Mouse (Mus musculus) layer of hippocampus, postnatal 25 days (tissue): Measurements from ENCODE around the gene Ntf3. TPM values are rescaled to one million over a fixed set of nuclear protein-coding genes. Genes with fewer than 3 reads are reported as not detected.

Experiments
- DNase-seq, 2 experiments: peaks; one replicate each; pipeline ENCODE4 v3.0.0; 2022; ENCODE audit warnings: mixed read lengths in 2 of 2, low spot score in 1 of 2; ENCODE audit errors: extremely low spot score in 1 of 2
- total RNA-seq, 2 experiments: library from RNA; stranded (reverse); gene quantifications; 2 replicates each; pipeline ENCODE4 v1.2.3; 2021

The Ntf3 gene
- total RNA-seq: 10 to 100 TPM; 13.2 to 14.0 TPM

DNA sequence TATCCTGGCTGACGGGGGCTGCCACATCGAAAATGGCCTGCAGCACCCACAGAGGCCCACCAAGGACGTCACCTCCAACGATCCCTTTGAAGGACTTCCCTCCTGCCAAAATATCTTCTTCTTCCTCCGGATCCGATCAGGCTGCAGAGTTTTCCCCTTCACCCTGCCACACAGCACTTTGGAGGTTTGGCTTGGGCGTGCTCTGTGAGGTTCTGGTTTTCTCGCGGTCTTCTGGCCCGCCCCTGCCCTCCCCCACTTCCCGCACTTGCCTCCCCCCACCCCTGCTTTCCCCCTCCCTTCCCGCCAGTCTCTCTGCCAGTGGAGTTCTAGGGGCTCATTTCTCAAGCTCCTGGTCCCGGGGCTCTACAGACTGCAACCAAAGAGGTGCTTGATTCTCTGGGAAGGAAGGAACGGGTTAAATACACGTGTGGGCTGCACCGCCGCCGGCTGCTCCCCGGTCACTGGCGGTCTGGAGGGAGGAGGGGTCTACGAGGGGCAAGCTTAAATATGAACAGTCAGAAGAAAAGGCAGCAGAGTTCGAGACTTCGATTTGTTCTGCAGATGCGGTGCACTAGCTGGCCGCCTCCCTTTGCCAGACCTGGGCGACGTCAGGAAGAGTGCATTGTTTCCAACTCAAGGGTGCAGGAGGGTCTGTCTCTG is at the start of gene Ntf3:
TSS of gene Ntf3 (minus strand) at position 363 of the 660 bp plus-strand sequence.
- no peak for DNase-seq

DNA sequence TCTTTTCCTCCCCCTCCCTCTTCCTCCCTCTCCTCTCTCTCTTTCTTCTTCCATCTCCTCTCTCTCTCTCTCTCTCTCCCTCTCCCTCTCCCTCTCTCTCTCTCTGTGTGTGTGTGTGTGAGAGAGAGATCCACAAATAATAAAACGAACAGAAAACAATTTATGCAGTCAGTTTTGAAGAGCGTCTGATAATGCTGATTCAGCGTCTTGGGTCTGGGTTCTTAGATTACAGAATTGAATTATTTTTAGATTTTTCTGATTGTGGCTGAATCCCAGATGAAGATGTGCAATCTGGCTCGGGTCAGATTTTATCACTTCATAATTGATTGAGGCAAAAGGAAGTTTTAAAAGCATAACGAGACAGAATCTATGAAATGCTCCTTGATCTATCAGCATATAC is 46.6 kb upstream of the Ntf3 start:
- DNase-seq: no peak

DNA sequence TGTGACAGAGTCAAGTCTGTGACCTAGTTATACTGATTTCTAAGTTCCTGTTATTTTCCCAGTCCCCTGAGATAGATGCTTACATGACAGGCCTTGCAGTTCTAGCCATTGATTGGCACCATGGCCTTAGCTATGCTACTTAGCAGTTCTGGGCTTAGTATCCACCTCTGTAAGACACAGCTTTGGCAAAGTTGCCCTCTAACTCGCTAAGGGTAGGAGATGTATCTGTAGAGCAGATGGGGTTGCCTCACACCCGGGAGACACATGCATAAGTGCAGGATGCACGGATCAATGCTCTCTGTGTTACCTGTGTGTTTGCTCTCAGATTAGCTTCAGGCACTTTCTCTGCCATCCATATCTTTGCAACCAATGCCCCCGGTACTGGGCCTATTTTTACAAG is 36.7 kb upstream of the Ntf3 start:
- no peak for DNase-seq

DNA sequence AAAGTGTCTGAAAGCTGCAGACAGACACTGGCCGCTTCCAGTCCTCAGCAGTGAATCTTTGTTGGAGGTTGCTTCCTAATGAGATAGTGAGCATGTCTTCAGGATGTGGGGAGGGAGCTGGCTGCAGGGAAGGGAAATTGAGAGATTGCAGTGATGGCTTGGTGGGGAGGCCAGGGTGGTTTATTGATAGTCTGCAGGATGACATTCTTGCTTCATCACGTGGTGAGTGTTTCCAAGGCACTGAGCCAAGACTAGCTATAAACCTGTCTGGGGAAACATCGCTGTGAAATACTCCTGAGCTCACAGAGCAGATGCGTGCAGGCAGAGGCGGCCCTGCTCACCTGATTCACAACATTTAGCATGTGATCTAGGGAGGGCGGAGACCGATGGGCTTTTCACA is 36.2 kb upstream of the Ntf3 start:
- DNase-seq: no peak

DNA sequence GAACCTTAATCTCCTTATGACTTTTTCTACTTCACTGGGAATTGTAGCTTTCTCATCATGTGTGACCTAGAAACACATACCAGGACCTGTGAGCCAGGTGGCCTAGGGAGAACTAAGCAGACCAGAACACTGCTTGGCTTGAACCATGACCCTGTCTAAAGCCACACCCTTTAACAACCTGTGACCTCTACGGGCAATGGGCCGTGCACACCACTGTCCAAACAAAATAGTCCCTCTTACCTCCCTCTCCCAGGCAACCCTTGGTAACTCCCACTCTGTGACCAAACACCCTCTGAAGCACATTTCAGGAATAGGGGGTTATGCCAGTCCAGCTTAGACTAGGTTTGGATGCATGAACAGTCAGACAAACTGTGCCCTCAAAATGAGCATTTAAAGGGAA is 35.0 kb upstream of the Ntf3 start:
- no peak for DNase-seq

DNA sequence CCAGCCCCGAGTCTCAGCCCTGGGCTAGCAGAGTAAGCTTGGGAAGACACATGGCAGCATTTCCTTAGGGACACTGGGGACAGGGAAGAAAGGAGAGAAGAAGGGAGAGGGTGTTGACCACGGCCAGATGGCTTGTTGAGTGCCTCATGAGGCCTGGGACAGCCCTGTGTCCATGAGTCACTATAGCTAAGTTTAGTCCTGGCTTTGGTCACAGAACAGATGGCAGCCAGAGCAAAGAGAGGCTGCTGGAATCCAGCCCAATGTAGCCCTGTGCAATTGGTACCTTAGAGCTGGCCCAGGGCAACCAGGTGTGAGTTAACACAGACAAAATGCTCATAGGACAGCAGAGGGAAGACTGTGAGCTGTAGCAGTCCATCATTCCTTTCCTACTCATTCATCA is 33.2 kb upstream of the Ntf3 start:
- no peak for DNase-seq

DNA sequence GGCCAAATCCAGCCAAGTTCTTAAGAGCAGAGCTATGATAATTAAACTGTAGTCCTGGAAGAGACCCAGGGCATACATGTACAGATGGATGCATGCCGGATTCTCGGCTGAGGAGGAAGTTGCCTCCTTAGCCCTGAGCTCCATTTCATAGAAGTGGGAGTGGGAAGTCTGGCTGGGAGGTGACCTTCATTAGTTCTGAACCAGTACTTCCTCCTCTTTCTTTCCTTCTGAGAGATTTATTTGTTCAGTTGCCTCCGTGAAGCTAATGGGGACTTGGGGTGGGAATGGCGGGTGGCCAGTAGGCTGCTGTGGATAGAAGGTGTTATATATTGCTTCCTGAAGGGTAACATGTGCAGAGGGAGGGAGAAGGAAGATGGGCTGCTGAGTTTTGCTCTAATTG is 28.1 kb upstream of the Ntf3 start:
- no peak for DNase-seq

DNA sequence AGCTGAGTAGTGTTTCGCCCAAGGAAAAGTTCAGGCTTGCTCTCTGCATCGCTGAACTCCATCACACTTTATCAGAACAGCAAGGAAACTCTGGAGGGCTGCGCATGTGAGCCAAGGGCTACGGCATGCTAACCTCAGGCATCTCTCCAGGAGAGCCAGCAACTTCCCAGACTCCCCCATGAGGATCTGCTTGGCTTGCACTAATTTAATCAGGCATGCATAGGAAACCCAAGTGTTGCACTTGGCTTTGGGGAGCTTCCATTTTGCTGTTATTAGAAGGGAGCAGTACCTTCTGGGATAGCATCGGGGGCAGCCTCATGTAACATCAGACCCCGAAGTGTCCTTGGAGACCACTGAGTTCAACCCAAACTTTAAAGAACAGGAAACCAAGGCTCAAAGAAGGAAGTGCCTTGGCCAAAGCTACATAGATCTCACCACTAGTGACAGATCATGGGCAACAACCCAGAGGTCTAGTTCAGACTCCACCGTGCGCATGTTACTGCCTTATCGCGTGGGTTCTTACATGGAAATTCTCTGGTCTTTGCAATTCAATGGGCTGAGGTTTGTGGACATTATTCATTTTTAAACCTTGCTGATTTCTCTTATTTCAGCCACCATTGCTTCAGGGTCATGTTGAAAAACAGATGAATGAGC is 23.6 kb upstream of the Ntf3 start:
- DNase-seq: no peak

DNA sequence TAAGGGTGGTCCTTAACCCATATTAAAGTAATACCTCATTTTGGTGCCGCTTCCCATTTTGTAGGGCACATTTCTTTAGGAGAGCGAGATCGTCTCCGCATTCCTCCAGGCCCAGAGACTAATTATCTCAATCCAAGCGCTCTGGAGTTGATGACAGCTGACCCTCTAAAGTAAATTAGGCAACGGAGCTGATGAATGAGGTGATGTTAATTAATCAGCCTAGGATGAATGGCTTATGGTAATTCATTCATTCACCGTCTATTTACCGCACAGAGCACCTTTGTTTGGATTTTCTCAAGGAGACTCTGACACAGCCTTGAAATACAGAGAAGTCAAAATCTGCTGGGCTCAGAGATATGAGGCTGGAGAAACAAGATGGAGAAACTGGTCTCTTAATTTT is 20.7 kb upstream of the Ntf3 start:
- no peak for DNase-seq

DNA sequence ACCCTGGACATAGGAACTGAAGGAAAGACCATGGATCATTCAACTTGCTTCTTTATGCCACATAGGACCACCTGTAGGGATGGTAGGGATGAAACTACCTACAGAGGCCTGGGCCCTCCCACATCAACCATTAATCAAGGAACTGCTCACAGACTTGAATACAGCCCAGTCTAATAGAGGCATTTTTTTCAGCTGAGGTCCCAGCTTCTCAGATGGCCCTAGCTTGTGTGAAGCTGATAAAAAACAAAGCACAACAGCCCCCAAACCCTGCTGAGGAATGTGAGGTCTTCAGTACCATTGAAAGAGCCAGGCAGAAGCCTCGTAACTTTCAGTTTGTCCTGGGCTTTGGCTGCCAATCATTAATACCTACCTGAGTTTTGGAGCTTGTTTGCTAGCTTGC is 19.4 kb upstream of the Ntf3 start:
- no peak for DNase-seq

DNA sequence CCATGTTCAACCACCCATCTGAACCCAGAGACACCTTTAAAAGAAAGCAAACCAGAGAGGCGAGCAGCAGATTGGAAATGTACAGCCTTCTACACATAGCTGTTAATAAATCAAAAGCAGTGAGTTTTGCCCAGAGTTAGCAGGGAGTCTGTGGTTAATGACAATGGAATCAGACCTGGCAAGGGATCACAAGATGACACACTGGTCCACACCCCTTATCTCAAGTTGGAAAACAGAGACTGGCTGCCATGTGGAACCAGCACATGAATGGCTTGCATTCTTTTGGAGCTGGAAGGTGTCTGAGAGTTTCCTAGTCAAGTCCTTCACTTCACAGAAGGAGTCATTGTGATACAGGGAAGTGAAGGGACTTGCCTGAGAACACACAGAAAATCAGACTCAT is 5.4 kb upstream of the Ntf3 start:
- DNase-seq: no peak

DNA sequence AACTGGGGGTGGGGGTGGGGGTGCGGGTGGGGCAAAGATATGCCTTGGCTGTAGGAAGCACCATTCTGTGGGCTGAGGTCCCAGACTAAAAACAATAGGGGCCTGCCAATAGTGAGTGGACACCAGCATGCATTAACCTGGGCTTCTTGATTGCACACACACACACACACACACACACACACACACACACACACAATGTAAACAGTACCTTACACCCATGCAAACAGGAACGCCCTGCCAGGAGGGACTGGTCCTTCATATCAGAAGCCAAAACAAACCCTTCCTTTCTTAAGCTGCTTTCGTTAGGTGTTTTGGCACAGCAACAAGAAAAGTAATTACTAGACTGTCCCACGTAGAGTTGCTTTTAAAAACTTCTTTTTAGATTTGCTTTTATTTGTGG is 4.1 kb upstream of the Ntf3 start:
- DNase-seq: no peak

DNA sequence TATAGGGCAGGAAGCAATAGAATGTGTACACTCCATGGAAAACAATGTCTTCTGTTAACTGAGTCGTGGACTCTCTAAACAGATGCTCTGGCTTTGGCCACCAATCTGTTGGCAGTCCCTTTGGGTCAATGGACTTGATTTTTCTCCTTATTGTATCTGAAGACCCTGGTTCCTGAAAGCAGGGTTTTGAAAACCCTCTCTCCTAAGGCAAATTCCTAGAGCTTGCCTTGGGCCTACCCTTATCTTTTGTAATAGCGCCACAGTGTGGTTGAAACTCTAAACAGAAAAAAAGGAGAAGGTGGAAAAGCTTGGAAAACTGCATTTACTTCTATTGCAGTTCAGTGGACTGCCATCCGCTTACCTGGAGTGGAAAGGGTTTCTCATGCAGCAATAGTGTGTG is 1.0 kb upstream of the Ntf3 start:
- peak in 1 of 2 experiments; percentile 12 for DNase-seq

DNA sequence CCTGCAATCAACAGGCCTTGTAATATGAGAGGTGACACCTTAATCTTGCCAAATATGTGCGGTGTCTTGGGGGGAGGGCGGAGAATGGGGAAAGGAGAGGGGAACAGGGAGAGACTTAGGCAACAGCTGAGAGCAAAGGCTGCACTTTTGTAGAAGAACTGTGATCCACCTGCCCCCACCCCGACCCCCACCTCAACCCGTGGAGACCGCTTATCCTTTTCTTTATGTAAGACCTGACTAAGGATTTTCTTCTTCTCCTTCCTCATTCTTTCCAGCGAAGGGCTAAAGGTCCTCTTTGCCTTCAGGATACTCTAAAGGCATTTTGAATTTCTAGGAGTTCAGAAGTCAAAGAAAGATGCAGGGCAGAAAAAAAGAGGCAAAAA is 489 bp upstream of the Ntf3 start:
- DNase-seq: no peak

DNA sequence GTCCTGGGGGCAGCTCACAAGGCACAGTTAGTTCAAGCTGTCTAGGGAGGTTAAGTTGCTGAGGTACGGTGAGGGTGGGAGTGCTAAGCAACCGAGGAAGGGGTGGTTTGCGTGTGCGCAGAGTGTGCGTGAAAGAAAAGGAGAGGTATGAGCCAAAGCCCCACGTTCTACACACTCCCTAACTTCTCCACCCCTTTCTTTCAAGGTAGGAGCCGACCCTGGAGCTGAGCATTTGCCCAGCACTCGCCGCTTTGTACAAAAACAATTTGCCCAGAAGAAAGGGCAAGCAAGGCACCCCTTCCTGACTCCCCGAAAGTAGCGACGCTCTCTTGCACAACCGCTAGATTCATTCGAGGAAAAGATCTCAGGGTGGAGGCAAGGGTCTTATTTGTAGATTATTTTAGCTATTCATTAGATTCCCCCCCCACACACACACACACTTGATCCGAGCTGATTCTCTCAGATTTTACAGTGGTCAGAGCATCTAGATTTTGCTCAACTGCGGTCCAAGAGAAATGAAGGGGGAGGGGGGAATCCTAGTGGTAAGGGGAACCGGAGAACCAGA is 1.0 kb downstream of the Ntf3 start:
- no peak for DNase-seq

DNA sequence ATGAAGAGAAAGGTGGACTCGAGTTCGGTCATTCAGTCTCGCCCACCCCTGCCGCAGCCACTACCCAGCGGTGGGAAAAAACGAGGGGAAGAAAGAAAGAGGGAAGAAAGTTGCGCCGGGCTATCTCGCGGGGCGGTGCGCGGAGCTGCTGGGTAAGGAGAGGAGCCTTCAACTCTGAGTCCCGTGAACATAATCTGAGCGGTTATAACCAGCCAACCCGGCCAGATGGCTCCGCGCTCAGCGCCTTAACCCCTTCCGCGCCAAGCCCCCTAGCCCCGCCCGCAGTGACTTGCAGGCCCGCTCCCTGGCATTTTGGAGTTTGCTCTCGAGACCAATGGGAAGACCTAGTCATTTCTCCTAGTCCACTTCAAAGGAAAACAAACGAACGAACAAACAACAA is 1.9 kb downstream of the Ntf3 start:
- peak in 1 of 2 experiments; percentile 25 for DNase-seq

DNA sequence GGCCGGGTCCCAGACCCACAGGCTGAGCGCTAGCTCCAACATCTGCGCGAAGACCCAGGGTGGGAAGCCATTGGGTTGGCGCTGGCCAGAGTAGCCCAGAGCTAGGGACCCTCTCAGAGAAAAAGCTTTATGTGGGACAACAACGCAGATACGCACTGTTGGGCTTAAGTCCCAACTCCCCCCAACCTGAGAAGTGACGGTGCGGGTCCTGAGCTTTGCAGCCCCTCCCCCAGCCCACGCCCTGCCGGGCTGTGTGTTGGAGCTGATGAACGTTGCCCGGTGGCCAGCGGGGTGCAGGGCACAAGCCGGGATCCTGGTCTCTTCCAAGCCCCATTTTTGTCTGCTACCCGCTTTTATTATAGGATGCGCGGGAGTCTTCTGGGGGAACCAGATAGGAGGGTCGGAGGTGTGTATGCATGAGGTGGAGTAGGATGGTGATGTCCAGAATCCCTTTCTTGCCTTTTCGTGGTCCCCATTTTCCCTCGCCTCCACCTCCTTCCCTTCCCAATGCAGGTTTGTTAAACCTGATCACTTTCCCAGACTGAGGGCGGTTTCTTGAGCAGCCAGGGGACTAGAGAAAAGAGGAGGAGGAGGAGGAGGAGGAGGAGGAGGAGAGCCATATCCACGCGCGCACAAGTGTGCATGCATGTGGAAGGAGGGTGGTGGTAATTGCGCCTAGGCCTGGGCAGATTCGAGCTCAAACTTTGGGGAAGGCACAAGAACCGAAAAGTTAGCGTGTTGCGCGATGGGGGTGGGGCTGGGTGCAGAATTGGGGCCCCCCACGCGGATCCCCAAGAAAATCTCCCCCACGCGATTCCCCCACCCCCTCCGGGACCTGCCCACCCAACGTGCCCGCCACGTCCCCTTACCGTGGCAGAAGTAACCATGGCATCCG is 2.6 kb downstream of the Ntf3 start:
- DNase-seq: no peak

DNA sequence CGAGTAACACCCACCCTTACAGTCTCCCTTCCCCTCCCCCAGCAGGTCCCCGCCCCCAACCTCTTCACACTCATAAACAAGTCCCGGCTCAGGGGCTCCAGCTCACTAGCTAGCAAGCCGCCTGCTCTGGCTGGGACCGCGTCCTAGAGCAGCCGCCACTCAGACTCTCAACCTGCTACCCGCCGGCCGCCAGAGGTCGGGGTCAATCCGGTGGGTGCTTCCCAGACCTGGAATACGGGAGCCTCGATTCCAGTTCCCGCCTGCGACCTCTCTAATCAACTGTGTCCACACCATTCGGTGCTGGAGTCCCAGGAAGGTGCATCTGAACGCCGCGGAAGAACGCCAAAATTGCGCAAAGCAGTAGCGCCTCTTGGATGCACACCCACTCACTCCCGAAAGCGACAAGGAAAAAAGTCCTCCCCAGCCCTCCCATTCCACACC is 3.5 kb downstream of the Ntf3 start:
- DNase-seq: peak; percentile 30 to 38

DNA sequence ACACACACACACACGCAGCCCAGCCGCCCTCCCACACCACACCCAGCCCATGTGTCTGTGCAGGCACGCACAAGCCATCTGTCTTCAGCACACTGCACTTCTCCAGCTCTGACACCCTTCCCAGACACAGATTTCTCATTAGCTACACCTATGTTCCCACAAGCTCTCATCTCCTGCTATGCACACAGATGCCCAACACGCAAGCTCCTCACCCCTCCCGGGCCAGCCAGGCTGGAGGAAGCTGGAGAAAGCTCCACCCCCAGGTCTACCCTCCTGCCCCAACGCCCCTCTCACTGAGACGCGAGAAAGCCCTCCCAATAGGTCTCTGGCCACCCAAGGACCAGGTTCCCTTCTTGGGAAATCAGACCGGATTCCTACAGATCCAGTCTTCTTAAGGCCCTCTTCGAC is 4.4 kb downstream of the Ntf3 start:
- DNase-seq: peak in 1 of 2 experiments; percentile 28

DNA sequence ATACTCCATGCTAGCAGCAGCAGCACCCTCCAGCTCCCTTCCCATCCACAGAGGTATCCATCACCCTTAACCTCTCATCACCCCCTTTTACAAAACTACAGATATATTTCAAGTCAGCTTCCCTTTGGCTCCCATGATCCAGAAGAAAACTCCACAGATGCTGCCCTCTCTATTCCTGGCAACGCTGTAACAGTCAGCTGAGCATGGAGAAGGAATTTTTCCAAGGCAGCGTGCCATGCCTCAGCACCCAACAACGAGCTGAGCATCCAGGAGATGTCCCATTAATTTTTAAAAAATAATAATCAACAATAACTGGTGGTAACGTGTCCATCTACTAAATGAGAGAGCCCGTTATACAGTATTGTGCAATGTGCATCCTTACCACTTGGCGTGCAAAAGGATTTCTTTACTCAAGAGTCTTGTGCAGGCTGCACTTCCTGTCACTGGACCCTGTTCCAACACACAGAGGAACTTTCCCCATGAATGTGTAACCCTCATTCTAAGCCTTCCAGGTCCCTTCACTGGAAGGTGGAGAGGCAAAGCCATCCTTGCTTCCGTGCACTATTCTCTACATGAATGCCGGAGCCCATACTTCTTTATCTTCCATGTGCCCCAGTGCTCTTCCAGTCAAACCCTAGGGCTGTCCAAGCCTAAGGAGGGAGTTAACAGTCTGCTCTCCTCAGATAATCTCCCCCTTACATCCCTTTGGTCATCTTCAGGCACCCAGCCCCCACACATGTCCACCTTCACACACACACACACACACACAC is 5.0 kb downstream of the Ntf3 start:
- no peak for DNase-seq
